Mouse (Mus musculus): ENCODE measurements at regions not wholly inside any gene's neighbourhood (a gene's known extent, or its start where the extent isn't known, plus 50 kb on each side); places are given as distances from the start of the nearest gene placed in this dataset.

GRCm38 (mm10) chr10:69036096-69036495 is 115.1 kb upstream of the Rhobtb1 start:
- Histone ChIP-seq H3K4me1 (ENCODE audit: insufficient read depth, low read length) (no peaks in the 10 kb centered on the region), H3K27me3 (ENCODE audit: insufficient read depth, low read length) (no peaks in the 10 kb centered on the region), H3K4me3 (ENCODE audit: low read depth, low read length) (no peak overlapping the region), H3K4me2 (ENCODE audit: low read depth, low read length, poor library complexity, severe bottlenecking) (no peak overlapping the region), H3K9ac (replicated peaks; ENCODE audit: low read length, poor library complexity, severe bottlenecking) (no peak overlapping the region), H3K27ac (ENCODE audit: low read depth, low read length) (no peak overlapping the region), H3K36me3 (ENCODE audit: insufficient read depth, low read length) (no peaks in the 10 kb centered on the region), H3K9me3 (ENCODE audit: low read length) (no peaks in the 10 kb centered on the region)
- no peak for TF ChIP-seq CTCF (IDR thresholded peaks at IDR 0.05)
- 68% methylated on average over 2 of the region's 2 CpGs for WGBS
- no peak for DNase-seq (ENCODE audit: low spot score)
- ATAC-seq (ENCODE audit: low FRiP score) = no peak

GRCm38 (mm10) chr10:69044171-69044651 is 107.0 kb upstream of the Rhobtb1 start:
- H3K27ac ChIP-seq (ENCODE audit: low read depth, low read length) = no peak overlapping the region
- no peak overlapping the region for H3K9ac ChIP-seq (replicated peaks; ENCODE audit: low read length, poor library complexity, severe bottlenecking)
- DNase-seq (ENCODE audit: low spot score) (peak; percentile 48), ATAC-seq (ENCODE audit: low FRiP score) (no peak)
- H3K36me3 ChIP-seq (ENCODE audit: insufficient read depth, low read length) = no peaks in the 10 kb centered on the region
- no peak overlapping the region for H3K4me3 ChIP-seq (ENCODE audit: low read depth, low read length)
- 34% methylated on average over 12 of the region's 12 CpGs for WGBS
- no peaks in the 10 kb centered on the region for H3K27me3 ChIP-seq (ENCODE audit: insufficient read depth, low read length)
- no peak overlapping the region for H3K4me2 ChIP-seq (ENCODE audit: low read depth, low read length, poor library complexity, severe bottlenecking)
- no peaks in the 10 kb centered on the region for H3K9me3 ChIP-seq (ENCODE audit: low read length)
- no peak for TF ChIP-seq CTCF (IDR thresholded peaks at IDR 0.05)
- peaks cover 4% of the 10 kb centered on the region; the same call in 1 of the 2 replicates for H3K4me1 ChIP-seq (ENCODE audit: insufficient read depth, low read length)

- Histone ChIP-seq H3K4me1 (ENCODE audit: insufficient read depth, low read length) (peaks cover 4% of the 10 kb centered on the region; the same call in 1 of the 2 replicates), H3K4me2 (ENCODE audit: low read depth, low read length, poor library complexity, severe bottlenecking) (peak overlapping the region; percentile 16; the same call in 1 of the 2 replicates), H3K4me3 (ENCODE audit: low read depth, low read length) (no peak overlapping the region), H3K9ac (replicated peaks; ENCODE audit: low read length, poor library complexity, severe bottlenecking) (no peak overlapping the region), H3K27me3 (ENCODE audit: insufficient read depth, low read length) (no peaks in the 10 kb centered on the region), H3K36me3 (ENCODE audit: insufficient read depth, low read length) (no peaks in the 10 kb centered on the region), H3K27ac (ENCODE audit: low read depth, low read length) (no peak overlapping the region), H3K9me3 (ENCODE audit: low read length) (no peaks in the 10 kb centered on the region)
- 59% methylated on average over 14 of the region's 14 CpGs for WGBS
- DNase-seq (ENCODE audit: low spot score) = peak; percentile 13
- ATAC-seq (ENCODE audit: low FRiP score) = no peak
- TF ChIP-seq CTCF (IDR thresholded peaks at IDR 0.05) = no peak
Measured at GRCm38 (mm10) chr10:69045275-69045674, 106.0 kb upstream of the Rhobtb1 start.

- H3K9me3 ChIP-seq (ENCODE audit: low read length) = no peaks in the 10 kb centered on the region
- peaks cover 4% of the 10 kb centered on the region; the same call in 1 of the 2 replicates for H3K4me1 ChIP-seq (ENCODE audit: insufficient read depth, low read length)
- H3K36me3 ChIP-seq (ENCODE audit: insufficient read depth, low read length) = no peaks in the 10 kb centered on the region
- ATAC-seq (ENCODE audit: low FRiP score) = no peak
- peak; percentile 29 for TF ChIP-seq CTCF (IDR thresholded peaks at IDR 0.05)
- H3K9ac ChIP-seq (replicated peaks; ENCODE audit: low read length, poor library complexity, severe bottlenecking) = no peak overlapping the region
- H3K27ac ChIP-seq (ENCODE audit: low read depth, low read length) = no peak overlapping the region
- DNase-seq (ENCODE audit: low spot score) = peak; percentile 39
- no peak overlapping the region for H3K4me2 ChIP-seq (ENCODE audit: low read depth, low read length, poor library complexity, severe bottlenecking)
- no peaks in the 10 kb centered on the region for H3K27me3 ChIP-seq (ENCODE audit: insufficient read depth, low read length)
- WGBS = 32% methylated on average over 10 of the region's 10 CpGs
- H3K4me3 ChIP-seq (ENCODE audit: low read depth, low read length) = no peak overlapping the region
Measured at GRCm38 (mm10) chr10:69046008-69046555, 105.2 kb upstream of the Rhobtb1 start.

DNA sequence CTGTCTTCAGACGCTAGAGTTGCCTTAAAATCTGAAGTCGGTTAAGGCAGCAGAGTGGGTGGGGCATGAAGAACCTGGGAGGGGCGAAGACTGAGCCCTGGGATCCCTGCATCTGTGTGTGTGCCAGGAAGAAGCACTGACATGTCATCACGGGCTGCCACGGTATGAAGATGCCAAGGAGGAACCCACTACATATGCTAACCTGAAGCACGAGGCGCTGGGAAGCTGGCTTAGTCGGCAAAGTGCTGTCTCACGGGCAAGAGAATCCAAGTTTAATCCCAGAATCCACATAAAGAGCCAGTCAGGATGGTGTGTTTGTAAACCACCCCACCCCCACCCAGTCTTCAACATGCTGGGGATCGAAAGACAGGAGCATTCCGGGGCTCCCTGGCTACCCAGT is 73.2 kb upstream of the Rhobtb1 start:
- no peak for ATAC-seq (ENCODE audit: low FRiP score)
- Histone ChIP-seq H3K4me3 (ENCODE audit: low read depth, low read length) (no peak overlapping the region), H3K27me3 (ENCODE audit: insufficient read depth, low read length) (no peaks in the 10 kb centered on the region), H3K36me3 (ENCODE audit: insufficient read depth, low read length) (no peaks in the 10 kb centered on the region), H3K27ac (ENCODE audit: low read depth, low read length) (no peak overlapping the region), H3K9ac (replicated peaks; ENCODE audit: low read length, poor library complexity, severe bottlenecking) (no peak overlapping the region), H3K4me2 (ENCODE audit: low read depth, low read length, poor library complexity, severe bottlenecking) (no peak overlapping the region), H3K9me3 (ENCODE audit: low read length) (no peaks in the 10 kb centered on the region), H3K4me1 (ENCODE audit: insufficient read depth, low read length) (no peaks in the 10 kb centered on the region)
- no peak for DNase-seq (ENCODE audit: low spot score)
- 74% methylated on average over 11 of the region's 11 CpGs for WGBS
- no peak for TF ChIP-seq CTCF (IDR thresholded peaks at IDR 0.05)

DNA sequence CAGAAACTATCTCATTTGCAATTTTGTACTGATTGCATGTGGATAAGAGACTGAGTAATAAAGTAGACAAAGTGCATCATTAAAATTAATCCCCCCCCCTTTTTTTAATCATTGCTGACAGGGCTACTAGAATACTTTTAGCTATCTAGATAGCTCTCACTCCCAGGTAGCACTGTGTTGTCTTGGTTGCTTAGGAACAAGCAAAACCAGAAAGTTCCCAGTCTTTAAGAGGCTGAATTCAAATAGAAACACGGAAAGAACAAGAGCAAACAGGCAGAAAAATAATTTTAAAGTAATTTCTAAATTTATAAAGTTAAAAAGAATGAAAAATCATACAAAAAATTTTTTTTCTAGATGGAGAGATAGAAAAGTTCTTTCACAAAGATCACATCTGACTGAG is 65.0 kb upstream of the Rhobtb1 start:
- WGBS = 69% methylated on average over 1 of the region's 1 CpGs
- Histone ChIP-seq H3K9ac (replicated peaks; ENCODE audit: low read length, poor library complexity, severe bottlenecking) (no peak overlapping the region), H3K27ac (ENCODE audit: low read depth, low read length) (no peak overlapping the region), H3K27me3 (ENCODE audit: insufficient read depth, low read length) (no peaks in the 10 kb centered on the region), H3K4me2 (ENCODE audit: low read depth, low read length, poor library complexity, severe bottlenecking) (no peak overlapping the region), H3K4me3 (ENCODE audit: low read depth, low read length) (no peak overlapping the region), H3K9me3 (ENCODE audit: low read length) (no peaks in the 10 kb centered on the region), H3K36me3 (ENCODE audit: insufficient read depth, low read length) (no peaks in the 10 kb centered on the region), H3K4me1 (ENCODE audit: insufficient read depth, low read length) (no peaks in the 10 kb centered on the region)
- ATAC-seq (ENCODE audit: low FRiP score) (no peak), DNase-seq (ENCODE audit: low spot score) (no peak)
- no peak for TF ChIP-seq CTCF (IDR thresholded peaks at IDR 0.05)
